Mouse (Mus musculus) cortical plate, adult 2 months (tissue): ENCODE measurements around the gene Ccdc27.
A peak's percentile ranks its signal among the peaks of the same experiment; 100 is the strongest.

Source experiments
- CTCF ChIP-seq: fragments of 200-500 bp; IDR thresholded peaks from 2 replicates; pipeline ENCODE4 v1.5.1; 2011; ENCODE audit warnings: mild to moderate bottlenecking, control low read depth, low read length; ENCODE audit not compliant: insufficient read depth; ENCODE audit errors: extremely low read depth
- POLR2A ChIP-seq: fragments of 200-500 bp; IDR thresholded peaks from 2 replicates; pipeline ENCODE4 v1.6.1; 2011; ENCODE audit warnings: mild to moderate bottlenecking, low read length, control low read depth; ENCODE audit not compliant: insufficient read depth; ENCODE audit errors: extremely low read depth

DNA sequence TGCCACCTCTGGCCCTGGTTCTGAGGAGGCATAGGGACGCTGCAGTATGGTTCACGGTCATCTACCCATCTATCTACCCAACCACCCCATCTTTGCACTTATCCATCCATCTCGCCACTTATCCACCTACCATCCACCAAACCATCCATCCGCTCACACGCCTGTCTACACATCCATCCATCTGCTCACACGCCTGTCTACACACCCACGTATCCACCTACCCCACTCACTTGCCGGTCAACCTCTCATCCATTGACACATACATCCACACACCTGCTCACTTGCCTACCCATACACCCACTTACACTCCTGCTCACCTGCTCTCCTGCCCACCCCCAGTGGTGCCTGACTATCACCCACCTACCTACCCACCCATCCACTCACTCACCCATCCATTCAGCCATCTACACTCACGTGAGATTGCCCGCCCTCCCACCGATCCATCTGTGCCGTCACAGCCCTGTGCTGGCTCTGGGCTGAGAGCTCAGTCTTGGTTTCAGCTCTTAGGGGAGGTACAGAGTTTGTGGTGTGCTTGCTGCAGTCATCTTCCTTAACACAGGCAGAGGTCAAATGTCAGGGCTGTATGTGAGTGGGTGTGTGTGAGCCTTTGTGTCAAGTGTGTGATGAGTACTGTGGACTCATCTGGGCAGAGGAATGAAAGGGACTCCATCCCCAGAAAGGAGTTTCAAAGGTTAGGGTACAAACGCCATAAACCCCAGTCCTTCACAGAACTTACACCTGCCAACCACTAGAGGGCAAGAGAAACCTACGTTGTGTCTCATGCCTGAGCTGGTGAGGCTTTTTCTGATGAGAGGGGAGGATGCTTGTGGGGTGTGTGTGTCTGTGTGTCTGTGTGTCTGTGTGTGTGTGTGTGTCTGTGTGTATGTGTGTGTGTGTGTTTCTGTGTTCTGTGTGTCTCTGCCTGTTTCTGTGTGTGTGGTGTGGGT, 22.6 kb upstream of the Ccdc27 start:
- TF ChIP-seq CTCF (peak; percentile 96), POLR2A (no peak)
